28 mouse cellular contexts compared by ENCODE assay signal in genomic region chr13:116949056-116949455, GRCm38 (mm10).
DNase-seq lines count a peak whose midpoint lies in the region; ATAC-seq and TF ChIP-seq lines count a peak whose summit lies in the region.
"Had no signal": no experiment of that assay in that cellular context is flagged by ENCODE, and none has a peak within 500 bp of the region (broad histone marks: within the 10 kb centered on the region; RNA-seq: fewer than 3 reads in every experiment).

No protein-coding gene starts in this region.

- peak overlapping the region; percentile 73 for H3K27ac ChIP-seq in kidney, adult 2 months (ENCODE audit: insufficient read depth, low read depth, low read length)
- H3K27ac ChIP-seq in kidney, embryonic 14.5 days (ENCODE audit: low read depth, low read length): no peak overlapping the region; the same call in 1 of the 2 replicates
- H3K27ac ChIP-seq in kidney, embryonic 16.5 days (ENCODE audit: low read length): peak overlapping the region; percentile 72
- H3K27ac ChIP-seq in bone marrow macrophage, adult 2 months (ENCODE audit: insufficient read depth, low read depth, low read length): peak overlapping the region; percentile 4; the same call in 1 of the 2 replicates
- H3K27ac ChIP-seq: embryonic facial prominence, embryonic 12.5 days; embryonic facial prominence, embryonic 15.5 days; forebrain, embryonic 12.5 days; forebrain, embryonic 15.5 days; heart, adult 2 months; heart, embryonic 10.5 days; heart, embryonic 13.5 days; hindbrain, embryonic 12.5 days; hindbrain, embryonic 15.5 days had no signal

- no peak overlapping the region for H3K4me2 ChIP-seq in kidney, embryonic 14.5 days (replicated peaks; ENCODE audit: low read depth, low read length)
- no peak overlapping the region for H3K4me2 ChIP-seq in kidney, embryonic 16.5 days (replicated peaks; ENCODE audit: low read depth, low read length)
- H3K4me2 ChIP-seq: embryonic facial prominence, embryonic 12.5 days; embryonic facial prominence, embryonic 15.5 days; forebrain, embryonic 12.5 days; forebrain, embryonic 15.5 days; heart, embryonic 13.5 days; hindbrain, embryonic 12.5 days; hindbrain, embryonic 15.5 days had no signal

- 71% methylated on average over 6 of the region's 6 CpGs for WGBS in kidney, adult 2 months
- WGBS in kidney, embryonic 14.5 days: 86% methylated on average over 6 of the region's 6 CpGs
- 79% methylated on average over 6 of the region's 6 CpGs for WGBS in kidney, embryonic 16.5 days

- no peak for TF ChIP-seq POLR2A in kidney, adult 2 months (IDR thresholded peaks at IDR 0.05; ENCODE audit: low read depth, low read length)
- TF ChIP-seq POLR2A in bone marrow macrophage, adult 2 months (IDR thresholded peaks at IDR 0.05; ENCODE audit: borderline replicate concordance, low read depth, low read length): no peak

- no peaks in the 10 kb centered on the region for H3K27me3 ChIP-seq in kidney, adult 2 months (replicated peaks; ENCODE audit: control insufficient read depth, insufficient read depth, low read length)
- H3K27me3 ChIP-seq in kidney, embryonic 14.5 days (ENCODE audit: control insufficient read depth, insufficient read depth, low read length): no peaks in the 10 kb centered on the region
- H3K27me3 ChIP-seq in kidney, embryonic 16.5 days (ENCODE audit: insufficient read depth, low read length): no peaks in the 10 kb centered on the region
- H3K27me3 ChIP-seq: CH12.LX; embryonic facial prominence, embryonic 12.5 days; embryonic facial prominence, embryonic 15.5 days; forebrain, embryonic 12.5 days; forebrain, embryonic 15.5 days; heart, embryonic 13.5 days; hindbrain, embryonic 12.5 days; hindbrain, embryonic 15.5 days; Patski had no signal

- H3K4me3 ChIP-seq in kidney, adult 2 months (ENCODE audit: insufficient read depth, low read depth, low read length): no peak overlapping the region
- H3K4me3 ChIP-seq in kidney, embryonic 14.5 days (ENCODE audit: low read length): no peak overlapping the region
- no peak overlapping the region for H3K4me3 ChIP-seq in kidney, embryonic 16.5 days (ENCODE audit: low read length)
- H3K4me3 ChIP-seq in bone marrow macrophage, adult 2 months (ENCODE audit: insufficient read depth, low read length): 0 out of 2 replicates have a peak overlapping the region, but pooled peaks have one; percentile 24
- H3K4me3 ChIP-seq: embryonic facial prominence, embryonic 12.5 days; embryonic facial prominence, embryonic 15.5 days; erythroblast, embryonic 14.5 days; forebrain, embryonic 12.5 days; forebrain, embryonic 15.5 days; heart, adult 2 months; heart, embryonic 10.5 days; heart, embryonic 13.5 days; hindbrain, embryonic 12.5 days; hindbrain, embryonic 15.5 days had no signal

- no peak for TF ChIP-seq CTCF in kidney, adult 2 months (conservative IDR thresholded peaks at IDR 0.05; ENCODE audit: insufficient read depth, insufficient read length, low read depth, low read length)
- no peak for TF ChIP-seq CTCF in bone marrow macrophage, adult 2 months (IDR thresholded peaks at IDR 0.05; ENCODE audit: low read depth, low read length)

- no peak for DNase-seq in kidney, adult 2 months
- no peak for DNase-seq in kidney, postnatal 14 days
- DNase-seq in thymus, postnatal 14 days: no peak
- DNase-seq: adrenal gland, postnatal 10 days; adrenal gland, postnatal 36 days; B cell, adult 2 months; cerebellum, adult 11 months; cerebellum, adult 2 months; cerebellum, adult 9-11 months; cerebellum, postnatal 25 days; gastrocnemius, postnatal 25 days; heart, adult 2 months; heart, postnatal 14 days had no signal

- no peak overlapping the region for H3K9ac ChIP-seq in kidney, embryonic 14.5 days (ENCODE audit: low read depth, low read length)
- no peak overlapping the region for H3K9ac ChIP-seq in kidney, embryonic 16.5 days (replicated peaks; ENCODE audit: low read length)
- H3K9ac ChIP-seq: embryonic facial prominence, embryonic 12.5 days; embryonic facial prominence, embryonic 15.5 days; forebrain, embryonic 12.5 days; forebrain, embryonic 15.5 days; heart, embryonic 13.5 days; hindbrain, embryonic 12.5 days; hindbrain, embryonic 15.5 days had no signal

- no peaks in the 10 kb centered on the region for H3K9me3 ChIP-seq in kidney, embryonic 14.5 days (ENCODE audit: control insufficient read depth, low read length)
- no peaks in the 10 kb centered on the region for H3K9me3 ChIP-seq in kidney, embryonic 16.5 days (ENCODE audit: low read length)
- H3K9me3 ChIP-seq: embryonic facial prominence, embryonic 12.5 days; embryonic facial prominence, embryonic 15.5 days; forebrain, embryonic 12.5 days; forebrain, embryonic 15.5 days; heart, embryonic 10.5 days; heart, embryonic 13.5 days; hindbrain, embryonic 12.5 days; hindbrain, embryonic 15.5 days had no signal

- peaks cover 23% of the 10 kb centered on the region for H3K4me1 ChIP-seq in kidney, adult 2 months (ENCODE audit: control insufficient read depth, insufficient read depth, low read length)
- peaks cover 19% of the 10 kb centered on the region for H3K4me1 ChIP-seq in kidney, embryonic 14.5 days (ENCODE audit: control insufficient read depth, insufficient read depth, low read length)
- peaks cover 38% of the 10 kb centered on the region for H3K4me1 ChIP-seq in kidney, embryonic 16.5 days (ENCODE audit: insufficient read depth, low read length)
- H3K4me1 ChIP-seq in bone marrow macrophage, adult 2 months (ENCODE audit: control insufficient read depth, insufficient read depth, low read length): peaks cover 22% of the 10 kb centered on the region
- H3K4me1 ChIP-seq: forebrain, embryonic 12.5 days; forebrain, embryonic 15.5 days had no signal

- no peak for ATAC-seq in kidney, embryonic 14.5 days (ENCODE audit: low FRiP score, low TSS enrichment)
- no peak for ATAC-seq in kidney, embryonic 16.5 days (ENCODE audit: low FRiP score, low TSS enrichment)
- ATAC-seq: forebrain, embryonic 15.5 days; Patski had no signal

- H3K36me3 ChIP-seq in kidney, adult 2 months (ENCODE audit: control insufficient read depth, insufficient read depth, low read length): no peaks in the 10 kb centered on the region
- H3K36me3 ChIP-seq in kidney, embryonic 14.5 days (ENCODE audit: control insufficient read depth, insufficient read depth, low read length): no peaks in the 10 kb centered on the region
- H3K36me3 ChIP-seq in kidney, embryonic 16.5 days (ENCODE audit: insufficient read depth, low read length): no peaks in the 10 kb centered on the region
- H3K36me3 ChIP-seq: embryonic facial prominence, embryonic 12.5 days; embryonic facial prominence, embryonic 15.5 days; forebrain, embryonic 12.5 days; forebrain, embryonic 15.5 days; G1E; heart, embryonic 10.5 days; heart, embryonic 13.5 days; hindbrain, embryonic 12.5 days; hindbrain, embryonic 15.5 days had no signal
